Mouse (Mus musculus) liver, embryonic 12.5 days (tissue): ENCODE results near the gene Patj. TPM values are rescaled to one million over a fixed set of nuclear protein-coding genes. Genes with fewer than 3 reads are reported as not detected.
"Not testable (repeated sequence)": the region's sequence is repeated elsewhere in the genome, so short reads cannot be mapped to it uniquely, and the experiment has no call there.

ENCODE experiments used
- ATAC-seq: fragments of 200-750 bp; cut with Nextera tagmentation; 2 replicates; pipeline ENCODE4 v1.8.0; 2017; ENCODE audit warnings: moderate number of reproducible peaks, mild to moderate bottlenecking, moderate library complexity
- H3K27ac ChIP-seq: fragments of 300-500 bp; sonication (generic); 2 replicates; pipeline ENCODE4 v1.5.1; 2016; ENCODE audit warnings: mild to moderate bottlenecking
- H3K27me3 ChIP-seq: fragments of 300-500 bp; sonication (generic); replicated peaks from 2 replicates; pipeline ENCODE4 v1.6.1; 2016; ENCODE audit warnings: mild to moderate bottlenecking, moderate library complexity
- H3K36me3 ChIP-seq: fragments of 300-500 bp; sonication (generic); 2 replicates; pipeline ENCODE4 v1.6.1; 2016; ENCODE audit warnings: mild to moderate bottlenecking, moderate library complexity
- H3K4me1 ChIP-seq: fragments of 300-500 bp; sonication (generic); 2 replicates; pipeline ENCODE4 v1.6.1; 2016
- H3K4me2 ChIP-seq: fragments of 300-500 bp; sonication (generic); 2 replicates; pipeline ENCODE4 v1.6.1; 2016; ENCODE audit warnings: mild to moderate bottlenecking, moderate library complexity
- H3K4me3 ChIP-seq: fragments of 300-500 bp; sonication (generic); 2 replicates; pipeline ENCODE4 v1.5.1; 2016; ENCODE audit warnings: mild to moderate bottlenecking, moderate library complexity
- H3K9ac ChIP-seq: fragments of 300-500 bp; sonication (generic); 2 replicates; pipeline ENCODE4 v1.6.1; 2016; ENCODE audit warnings: mild to moderate bottlenecking, moderate library complexity
- H3K9me3 ChIP-seq: fragments of 300-500 bp; sonication (generic); replicated peaks from 2 replicates; pipeline ENCODE4 v1.6.1; 2016; ENCODE audit warnings: mild to moderate bottlenecking, moderate library complexity
- WGBS: fragments of 180-500 bp; shearing (Covaris S2); methylation state at CpG from one replicate; pipeline ENCODE4 v1.1.7; 2016; ENCODE audit not compliant: insufficient replicate concordance; 5-methylcytosine and 5-hydroxymethylcytosine counted together
- polyA plus RNA-seq: library from polyadenylated mRNA; unstranded; fragments of >200 nt; fragmentation: Nextera tagmentation; extraction: Ambion mirVana; gene quantifications from 2 replicates; pipeline ENCODE4 v1.2.1, GENCODE M21; 2016

The Patj gene
- polyA plus RNA-seq, 1 experiment from 2014 or later, result 2.4 TPM

DNA sequence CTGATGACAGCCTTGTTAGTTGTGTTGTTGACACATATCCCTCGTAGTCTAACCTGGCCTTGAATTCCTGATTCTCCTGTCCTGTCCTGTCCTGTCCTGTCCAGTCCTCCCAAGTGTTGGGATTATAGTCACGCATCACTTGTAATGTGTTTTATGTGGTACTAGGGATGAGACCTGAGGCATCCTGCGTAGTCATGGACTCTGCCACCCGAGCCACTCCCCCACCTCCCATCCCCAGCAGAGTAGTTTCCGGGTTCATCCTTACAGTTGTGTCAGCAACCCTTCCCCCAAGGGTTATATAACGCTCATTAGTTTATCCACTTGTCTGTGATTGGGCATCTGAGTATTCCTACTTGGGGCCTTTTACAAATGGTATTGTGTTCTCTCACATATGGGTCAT is 8.8 kb downstream of the Patj start:
- H3K27me3 ChIP-seq, result no peaks in the 10 kb centered on the region
- no peak overlapping the region for H3K9ac ChIP-seq
- no peak for ATAC-seq
- no peak overlapping the region for H3K27ac ChIP-seq
- no peak overlapping the region for H3K4me3 ChIP-seq
- H3K9me3 ChIP-seq, result no peaks in the 10 kb centered on the region
- H3K4me2 ChIP-seq, result no peak overlapping the region
- no peaks in the 10 kb centered on the region for H3K36me3 ChIP-seq
- 69% methylated on average over 6 of the region's 6 CpGs for WGBS
- H3K4me1 ChIP-seq, result no peaks in the 10 kb centered on the region

DNA sequence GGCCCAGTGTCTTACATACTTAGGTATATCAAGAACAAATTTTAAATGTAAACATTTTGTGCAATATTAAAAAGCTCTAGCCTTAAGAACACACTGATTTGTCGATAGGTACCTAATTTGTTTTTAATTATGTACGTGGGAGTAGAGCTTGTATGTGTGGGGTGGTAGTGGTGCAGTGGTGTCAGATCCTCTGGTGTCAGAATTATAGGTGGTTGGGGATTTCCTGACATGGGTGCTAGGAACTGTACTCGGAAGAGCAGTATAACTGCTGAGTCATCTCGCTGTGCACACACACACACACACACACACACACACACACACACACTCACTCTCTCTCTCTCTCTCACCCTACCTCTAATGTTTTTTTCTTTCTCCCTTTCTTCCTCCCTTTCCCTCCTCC is 12.9 kb downstream of the Patj start:
- H3K9me3 ChIP-seq, result no peaks in the 10 kb centered on the region
- H3K27me3 ChIP-seq, result no peaks in the 10 kb centered on the region
- H3K27ac ChIP-seq, result no peak overlapping the region
- no peak overlapping the region for H3K9ac ChIP-seq
- no peaks in the 10 kb centered on the region for H3K36me3 ChIP-seq
- H3K4me1 ChIP-seq, result no peaks in the 10 kb centered on the region
- ATAC-seq, result no peak
- 65% methylated on average over 4 of the region's 4 CpGs for WGBS
- no peak overlapping the region for H3K4me3 ChIP-seq
- H3K4me2 ChIP-seq, result no peak overlapping the region

DNA sequence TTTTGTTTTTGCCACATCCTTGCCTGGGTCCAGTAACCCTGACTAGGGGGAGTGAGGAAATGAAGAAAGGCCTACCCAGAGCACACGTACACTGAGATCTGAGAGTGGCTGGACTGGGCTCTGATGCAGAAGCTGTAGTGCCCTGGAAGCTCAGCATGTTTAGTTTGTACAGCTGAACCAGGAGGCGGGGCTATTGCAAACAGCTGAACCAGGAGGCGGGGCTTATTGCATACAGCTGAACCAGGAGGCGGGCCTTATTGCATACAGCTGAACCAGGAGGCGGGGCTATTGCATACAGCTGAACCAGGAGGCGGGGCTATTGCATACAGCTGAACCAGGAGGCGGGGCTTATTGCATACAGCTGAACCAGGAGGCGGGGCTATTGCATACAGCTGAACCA is 19.6 kb downstream of the Patj start:
- H3K4me3 ChIP-seq, H3K27me3 ChIP-seq, H3K9me3 ChIP-seq, H3K27ac ChIP-seq, H3K9ac ChIP-seq, H3K4me1 ChIP-seq, ATAC-seq, H3K4me2 ChIP-seq, H3K36me3 ChIP-seq: not testable (repeated sequence)
- 75% methylated on average over 8 of the region's 8 CpGs for WGBS

DNA sequence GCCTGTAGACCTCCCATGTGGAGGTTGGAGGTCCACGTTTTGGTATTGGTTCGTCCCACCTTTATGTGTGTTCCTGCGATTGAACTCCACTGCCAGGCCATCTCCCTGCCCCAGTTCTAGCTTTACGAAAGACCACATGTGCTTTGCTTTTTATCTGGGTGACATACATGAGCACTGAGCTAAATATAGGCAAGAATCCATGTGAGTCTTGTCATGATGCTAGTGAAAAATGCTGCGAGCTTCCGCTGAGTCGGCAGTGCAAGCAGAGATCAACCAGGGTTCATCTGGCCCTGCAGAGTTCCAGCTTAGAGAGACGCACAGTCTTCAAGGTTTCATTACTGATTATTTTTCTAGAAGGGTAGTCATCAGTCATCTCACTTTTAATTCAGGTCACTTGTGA is 32.8 kb downstream of the Patj start:
- Histone ChIP-seq H3K4me3 (no peak overlapping the region), H3K4me1 (no peaks in the 10 kb centered on the region), H3K4me2 (no peak overlapping the region), H3K9me3 (no peaks in the 10 kb centered on the region), H3K36me3 (no peaks in the 10 kb centered on the region), H3K9ac (no peak overlapping the region), H3K27ac (no peak overlapping the region), H3K27me3 (no peaks in the 10 kb centered on the region)
- ATAC-seq, result no peak
- WGBS, result 76% methylated on average over 8 of the region's 8 CpGs

DNA sequence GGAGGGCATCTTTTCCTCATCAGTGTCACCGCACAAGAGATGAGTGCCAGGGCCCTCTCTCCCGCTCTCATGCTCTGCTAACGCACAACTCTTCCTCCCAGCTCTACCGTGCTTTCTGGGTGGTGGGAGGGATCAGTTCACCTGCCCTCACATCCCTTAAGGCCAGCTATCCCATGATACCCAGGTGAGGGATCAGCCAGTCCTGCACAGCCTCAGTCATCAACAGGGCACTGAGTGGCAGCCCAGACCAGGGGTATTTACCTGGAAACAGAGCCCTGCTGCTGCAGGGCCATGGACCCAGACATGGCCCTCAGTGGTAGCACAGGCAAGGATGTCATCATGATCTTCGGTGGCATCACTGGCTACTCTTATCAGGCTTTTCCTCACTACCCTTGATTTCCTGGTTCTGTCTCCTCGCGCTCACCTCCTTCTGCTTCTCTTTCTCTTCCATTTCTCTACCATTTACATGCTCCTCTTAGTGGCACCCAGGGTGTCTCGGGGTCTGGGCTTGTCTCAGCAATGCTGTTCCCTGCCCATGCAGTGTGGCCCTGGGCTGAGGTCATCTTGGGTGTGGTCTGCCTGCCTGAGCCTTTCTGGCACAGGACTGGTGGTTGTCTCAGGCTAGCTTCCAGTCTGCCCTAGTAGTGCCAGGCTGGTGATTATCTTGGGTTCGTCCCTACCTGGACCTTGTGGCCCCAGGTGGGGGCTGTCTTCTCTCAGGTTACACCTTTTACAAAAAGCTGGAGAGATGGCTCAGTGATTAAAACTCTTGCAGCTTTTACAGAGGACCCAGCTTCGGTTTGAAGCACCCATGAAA is 40.3 kb downstream of the Patj start:
- no peaks in the 10 kb centered on the region for H3K9me3 ChIP-seq
- peak overlapping the region; percentile 59; the same call in 1 of the 2 replicates for H3K4me2 ChIP-seq
- 59% methylated on average over 10 of the region's 10 CpGs for WGBS
- H3K27ac ChIP-seq, result no peak overlapping the region
- 0 out of 2 replicates have a peak, but pooled peaks cover 2% of the 10 kb centered on the region for H3K4me1 ChIP-seq
- no peak for ATAC-seq
- no peak overlapping the region for H3K4me3 ChIP-seq
- H3K36me3 ChIP-seq, result no peaks in the 10 kb centered on the region
- H3K9ac ChIP-seq, result no peak overlapping the region
- no peaks in the 10 kb centered on the region for H3K27me3 ChIP-seq

DNA sequence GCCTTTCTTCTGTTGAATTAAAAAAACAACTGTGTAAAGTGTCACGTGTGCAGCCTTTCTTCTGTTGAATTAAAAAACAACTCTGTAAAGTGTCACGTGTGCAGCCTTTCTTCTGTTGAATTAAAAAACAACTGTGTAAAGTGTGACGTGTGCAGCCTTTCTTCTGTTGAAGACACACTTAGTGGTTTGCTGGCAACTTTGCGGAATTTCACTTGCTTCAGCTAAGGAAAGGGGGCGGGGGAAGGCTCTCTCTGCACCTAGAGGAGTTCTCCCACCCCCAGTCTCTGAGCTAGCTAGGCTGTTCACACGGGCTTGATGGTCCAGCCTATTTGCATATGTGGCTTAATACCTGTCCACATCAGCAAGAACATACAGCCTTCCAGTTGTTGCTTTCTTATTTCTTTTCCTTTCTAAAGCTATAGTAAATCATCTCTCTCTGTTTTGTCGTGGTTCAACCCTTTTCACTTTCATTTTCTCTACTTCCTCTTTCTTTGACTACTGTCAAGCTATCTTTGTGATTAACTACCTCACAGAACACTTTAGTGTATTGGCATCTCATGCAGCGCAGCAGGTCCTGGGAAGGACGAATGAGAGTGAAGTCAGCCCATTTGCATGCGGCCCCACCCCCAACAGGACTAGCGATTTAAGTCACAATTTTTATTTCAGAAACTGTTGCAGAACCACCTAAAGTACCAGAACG is 41.2 kb downstream of the Patj start:
- ATAC-seq, result 0 out of 2 replicates have a peak, but pooled peaks have one; percentile 49
- no peaks in the 10 kb centered on the region for H3K27me3 ChIP-seq
- H3K9me3 ChIP-seq, result no peaks in the 10 kb centered on the region
- 0 out of 2 replicates have a peak, but pooled peaks cover 2% of the 10 kb centered on the region for H3K4me1 ChIP-seq
- H3K36me3 ChIP-seq, result no peaks in the 10 kb centered on the region
- H3K9ac ChIP-seq, result no peak overlapping the region
- 20% methylated on average over 12 of the region's 12 CpGs for WGBS
- peak overlapping the region; percentile 59 for H3K4me2 ChIP-seq
- peak overlapping the region; percentile 39 for H3K4me3 ChIP-seq
- no peak overlapping the region for H3K27ac ChIP-seq

DNA sequence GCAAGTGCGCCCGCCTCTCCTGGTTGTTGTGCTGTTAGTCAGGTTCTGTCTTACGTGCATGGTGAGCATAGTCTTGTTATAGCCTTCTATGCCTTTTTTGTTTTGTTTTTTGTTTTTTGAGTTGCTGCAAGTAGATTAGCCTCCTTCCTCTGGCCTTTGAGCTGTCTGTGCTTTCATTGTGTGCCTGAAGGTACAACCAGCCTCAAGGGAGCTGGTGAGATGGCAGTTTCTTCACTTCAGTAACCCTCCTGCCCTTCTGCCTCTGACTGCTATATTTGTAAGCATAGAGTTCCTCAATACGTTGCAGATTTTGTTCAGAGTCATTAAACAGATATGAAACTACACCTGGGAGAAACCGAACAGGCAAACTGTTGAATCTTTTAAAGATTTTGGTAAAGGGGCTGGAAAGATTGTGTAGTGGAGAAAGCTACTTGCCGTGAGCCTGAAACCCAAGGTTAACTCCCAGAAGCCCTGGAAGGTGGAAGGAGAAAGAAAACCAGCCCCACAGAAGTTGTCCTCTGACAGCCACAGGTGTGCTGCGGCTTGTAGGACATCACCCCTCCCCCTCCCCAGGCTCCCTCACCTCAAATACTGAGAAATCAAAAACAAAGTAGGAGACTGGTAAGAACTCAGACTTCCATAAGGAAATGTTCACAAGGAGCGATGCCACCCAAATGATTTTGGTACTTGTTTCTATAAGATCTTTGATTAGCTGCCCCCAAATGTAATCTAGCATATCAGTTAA is 43.8 kb downstream of the Patj start:
- 0 out of 2 replicates have a peak, but pooled peaks cover 2% of the 10 kb centered on the region for H3K4me1 ChIP-seq
- H3K36me3 ChIP-seq, result no peaks in the 10 kb centered on the region
- H3K9ac ChIP-seq, result no peak overlapping the region
- H3K27ac ChIP-seq, result no peak overlapping the region
- no peaks in the 10 kb centered on the region for H3K27me3 ChIP-seq
- no peaks in the 10 kb centered on the region for H3K9me3 ChIP-seq
- no peak overlapping the region for H3K4me2 ChIP-seq
- no peak for ATAC-seq
- no peak overlapping the region for H3K4me3 ChIP-seq
- 66% methylated on average over 8 of the region's 8 CpGs for WGBS

DNA sequence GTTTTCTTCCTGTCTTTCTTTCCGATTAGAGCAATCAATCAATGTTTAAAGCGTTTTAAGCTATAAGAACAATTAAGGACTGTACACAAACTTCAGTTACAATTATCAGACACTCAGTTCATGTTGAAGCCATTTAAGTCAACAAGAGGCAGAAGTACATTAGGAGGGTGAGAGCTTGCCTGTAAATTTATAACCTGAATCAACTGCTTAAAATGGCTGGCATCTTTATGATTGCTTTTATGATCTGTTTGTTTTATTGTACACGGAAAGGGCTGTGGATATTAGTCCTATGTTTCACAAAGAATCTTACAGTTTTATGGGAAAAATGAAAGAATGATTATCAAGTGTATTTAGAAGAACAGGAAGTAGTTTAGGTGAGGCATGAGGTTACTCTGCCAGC is 45.7 kb downstream of the Patj start:
- H3K4me1 ChIP-seq, result 0 out of 2 replicates have a peak, but pooled peaks cover 2% of the 10 kb centered on the region
- no peaks in the 10 kb centered on the region for H3K9me3 ChIP-seq
- no peak overlapping the region for H3K4me3 ChIP-seq
- no peaks in the 10 kb centered on the region for H3K27me3 ChIP-seq
- no peak overlapping the region for H3K27ac ChIP-seq
- ATAC-seq, result no peak
- no peak overlapping the region for H3K4me2 ChIP-seq
- no peak overlapping the region for H3K9ac ChIP-seq
- WGBS, result 69% methylated on average over 3 of the region's 3 CpGs
- no peaks in the 10 kb centered on the region for H3K36me3 ChIP-seq

DNA sequence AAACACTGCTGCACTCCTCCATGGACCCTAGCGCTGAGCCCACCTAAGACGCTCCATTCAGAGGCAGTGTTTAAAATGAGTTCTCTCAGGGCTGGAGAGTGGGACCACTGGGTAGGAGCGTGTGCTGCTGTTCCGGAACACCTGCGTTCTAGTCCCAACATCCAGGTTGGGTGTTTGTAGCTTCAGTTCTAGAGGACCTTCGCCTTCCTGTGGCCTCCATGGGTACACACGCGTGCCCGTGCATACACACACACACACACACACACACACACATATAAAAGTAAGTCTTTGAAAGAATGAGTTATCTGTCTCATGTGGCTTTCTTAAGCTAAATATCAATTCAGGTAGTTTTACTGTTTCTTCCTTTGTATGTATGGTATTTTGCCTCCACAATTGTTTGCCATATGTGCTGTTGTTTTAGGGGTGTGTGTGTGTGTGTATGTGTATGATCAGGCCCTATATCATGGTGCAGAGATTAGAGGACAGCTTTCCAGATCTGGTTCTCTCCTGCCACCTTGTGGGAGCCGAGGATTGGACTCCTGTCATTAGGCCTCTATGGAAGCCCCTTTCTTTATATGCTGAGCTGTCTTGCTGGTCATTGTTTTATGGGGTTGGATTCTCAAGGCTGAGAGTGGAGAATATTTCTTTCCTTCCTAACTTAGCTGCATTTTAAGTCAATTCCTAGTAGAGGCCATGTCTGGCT is 49.0 kb downstream of the Patj start:
- Histone ChIP-seq H3K36me3 (no peaks in the 10 kb centered on the region), H3K4me1 (no peaks in the 10 kb centered on the region), H3K27me3 (no peaks in the 10 kb centered on the region), H3K9me3 (no peaks in the 10 kb centered on the region), H3K4me2 (no peak overlapping the region), H3K9ac (no peak overlapping the region), H3K27ac (no peak overlapping the region), H3K4me3 (no peak overlapping the region)
- ATAC-seq, result no peak
- 72% methylated on average over 10 of the region's 10 CpGs for WGBS

DNA sequence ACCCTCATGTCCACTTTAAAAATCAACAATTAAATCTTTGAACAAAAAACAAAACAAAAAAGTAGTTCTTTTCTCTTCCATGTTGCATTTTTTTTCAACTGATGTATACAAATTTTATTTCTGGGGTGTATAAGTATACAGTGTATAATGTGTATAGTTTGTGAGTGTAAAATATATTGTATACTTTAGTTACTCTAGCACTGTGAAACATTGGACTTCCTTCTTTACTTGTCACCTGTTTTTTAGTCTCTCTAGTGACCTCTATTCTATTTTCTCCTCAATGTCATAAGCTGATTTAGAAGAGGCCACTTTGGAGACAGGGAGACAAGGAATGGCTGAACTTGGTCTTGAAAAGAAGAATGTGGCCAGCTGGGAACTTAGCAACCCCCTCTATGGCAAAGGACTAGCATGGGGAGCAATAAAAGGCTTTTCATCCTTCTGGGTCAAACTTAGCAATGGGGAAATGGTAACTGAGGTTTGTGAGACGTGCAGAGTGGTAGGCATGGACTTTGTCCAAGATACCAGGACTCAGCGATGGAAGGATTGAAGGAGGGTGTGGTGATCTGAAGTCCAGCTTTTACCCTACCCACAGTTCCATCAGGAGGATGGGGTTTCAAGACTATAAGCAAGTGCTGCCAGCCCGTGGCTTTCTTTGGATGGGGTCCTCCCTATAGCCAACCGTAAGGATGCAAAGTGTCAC is 54.1 kb downstream of the Patj start:
- Histone ChIP-seq H3K9ac (no peak overlapping the region), H3K9me3 (no peaks in the 10 kb centered on the region), H3K36me3 (no peaks in the 10 kb centered on the region), H3K4me1 (no peaks in the 10 kb centered on the region), H3K4me3 (no peak overlapping the region), H3K27me3 (no peaks in the 10 kb centered on the region), H3K4me2 (no peak overlapping the region), H3K27ac (no peak overlapping the region)
- no peak for ATAC-seq
- 64% methylated on average over 4 of the region's 4 CpGs for WGBS

DNA sequence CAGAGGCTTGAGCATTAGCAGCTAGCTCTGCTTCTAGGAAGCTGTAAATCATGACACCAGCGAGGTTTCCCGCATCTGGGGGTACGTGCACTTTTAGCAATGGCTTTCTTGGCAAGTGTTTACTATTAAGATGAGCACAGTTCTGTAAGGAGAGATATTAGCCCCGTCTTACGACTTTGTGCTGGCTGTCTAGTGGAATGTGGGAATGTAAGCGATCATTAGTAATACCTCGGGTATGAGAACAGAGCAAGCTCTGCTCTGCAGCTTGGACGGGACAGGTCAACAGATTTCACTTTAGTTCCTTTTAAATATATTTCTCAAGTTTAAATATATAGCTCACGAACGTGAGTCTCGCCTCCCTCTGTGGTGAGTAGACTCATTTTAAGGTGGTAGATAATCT is 54.7 kb downstream of the Patj start:
- ATAC-seq, result no peak
- no peak overlapping the region for H3K4me2 ChIP-seq

More for the DNA sequence above, 54.7 kb downstream of the Patj start:
- Histone ChIP-seq H3K9me3 (no peaks in the 10 kb centered on the region), H3K9ac (no peak overlapping the region), H3K27me3 (no peaks in the 10 kb centered on the region), H3K4me3 (no peak overlapping the region), H3K4me1 (no peaks in the 10 kb centered on the region), H3K36me3 (no peaks in the 10 kb centered on the region), H3K27ac (no peak overlapping the region)
- WGBS, result 73% methylated on average over 11 of the region's 11 CpGs
